Mouse (Mus musculus) cerebellum, postnatal 10 days (tissue): ENCODE measurements at regions not wholly inside any gene's neighbourhood (a gene's known extent, or its start where the extent isn't known, plus 50 kb on each side); places are given as distances from the start of the nearest gene placed in this dataset.

ENCODE experiments used
- DNase-seq, 2 experiments: peaks; one replicate each; pipeline ENCODE4 v3.0.0; 2021; ENCODE audit warnings: mixed read lengths in 2 of 2

GRCm38 (mm10) chr5:131377136-131377535 lies 68.8 kb upstream of the Galnt17 start:
- DNase-seq = no peak

- no peak for DNase-seq
Observed at GRCm38 (mm10) chr5:131371341-131372134, 63.2 kb upstream of the Galnt17 start.

DNA sequence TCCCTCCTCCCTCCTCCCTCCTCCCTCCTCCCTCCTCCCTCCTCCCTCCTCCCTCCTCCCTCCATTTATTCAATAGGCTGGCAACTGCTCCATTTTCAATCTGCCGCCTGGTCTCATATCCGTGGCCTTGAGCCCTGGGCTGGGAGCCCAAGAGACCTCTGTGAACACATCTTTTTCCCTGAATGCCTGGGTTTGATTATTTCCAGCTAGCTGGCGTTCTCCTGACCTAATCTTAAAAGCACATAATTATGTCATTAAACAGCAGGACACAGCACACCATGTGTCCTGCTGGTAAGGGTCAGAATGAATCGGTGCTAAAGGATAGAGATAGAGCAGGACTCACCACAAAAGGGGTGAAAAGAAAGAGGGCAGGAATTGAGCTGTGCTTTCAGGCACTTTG lies 59.2 kb upstream of the Galnt17 start:
- peak; percentile 11 to 18 for DNase-seq

- no peak for DNase-seq
Observed at GRCm38 (mm10) chr5:131359831-131360230, 51.5 kb upstream of the Galnt17 start.
